Mouse (Mus musculus) kidney, adult 11 months (tissue): ENCODE data around the gene Zfp367.

ENCODE experiments used
- DNase-seq: peaks from one replicate; pipeline ENCODE4 v3.0.0; 2022

Zfp367 gene

GRCm38 (mm10) chr13:64153083-64153682 lies at the start of gene Zfp367:
Gene Zfp367, minus strand, starts transcription at chr13:64153202.
- peak; percentile 99 for DNase-seq

- DNase-seq = no peak
Measured at GRCm38 (mm10) chr13:64200911-64201310, 47.9 kb upstream of the Zfp367 start.

- DNase-seq = no peak
Measured at GRCm38 (mm10) chr13:64198310-64198709, 45.3 kb upstream of the Zfp367 start.

GRCm38 (mm10) chr13:64197899-64198298 lies 44.9 kb upstream of the Zfp367 start:
- DNase-seq = no peak

- DNase-seq = no peak
Measured at GRCm38 (mm10) chr13:64187065-64187464, 34.1 kb upstream of the Zfp367 start.

DNA sequence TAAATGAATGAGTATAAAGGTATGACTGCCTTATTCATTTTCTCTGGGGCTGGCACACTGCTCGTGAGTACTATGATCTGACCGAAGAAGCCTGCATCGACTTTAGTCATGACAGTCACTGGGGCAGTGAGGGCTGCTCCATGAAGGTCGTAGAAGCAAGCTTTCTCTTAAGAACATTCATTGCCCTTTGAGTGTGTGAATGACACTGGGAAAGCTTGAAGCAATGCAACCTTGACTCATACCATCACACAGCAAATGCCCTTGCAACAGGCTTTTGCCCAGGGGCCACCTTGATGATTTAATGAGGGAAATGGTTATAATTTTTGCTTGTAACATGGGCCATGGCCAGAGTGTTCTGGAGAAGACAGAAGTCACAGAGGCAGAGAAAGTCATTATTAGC lies 33.5 kb upstream of the Zfp367 start:
- DNase-seq = no peak

GRCm38 (mm10) chr13:64185586-64185985 lies 32.6 kb upstream of the Zfp367 start:
- DNase-seq = no peak

- no peak for DNase-seq
Measured at GRCm38 (mm10) chr13:64185176-64185575, 32.2 kb upstream of the Zfp367 start.

- no peak for DNase-seq
Measured at GRCm38 (mm10) chr13:64184361-64184760, 31.4 kb upstream of the Zfp367 start.

DNA sequence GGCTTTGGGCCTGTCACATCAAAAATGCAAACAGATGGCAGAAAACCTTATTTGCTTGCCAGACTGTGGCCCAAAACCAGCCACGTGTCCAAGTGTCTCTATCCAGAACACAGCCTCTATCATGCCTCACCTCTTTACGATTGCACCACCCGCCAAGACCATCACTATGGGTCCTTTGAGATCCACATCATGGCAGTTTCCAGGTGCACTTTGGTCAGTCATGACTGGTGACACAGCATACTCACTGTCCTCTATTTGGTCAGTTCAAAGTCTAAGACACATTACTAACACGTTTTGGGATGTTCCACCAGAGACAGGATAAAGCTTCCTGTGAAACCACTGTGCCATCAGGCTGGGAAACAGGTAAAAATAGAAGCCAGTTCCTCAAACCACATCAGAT lies 30.6 kb upstream of the Zfp367 start:
- DNase-seq = no peak

- DNase-seq = no peak
Measured at GRCm38 (mm10) chr13:64182091-64182490, 29.1 kb upstream of the Zfp367 start.

GRCm38 (mm10) chr13:64180888-64181287 lies 27.9 kb upstream of the Zfp367 start:
- peak; percentile 64 for DNase-seq

GRCm38 (mm10) chr13:64180300-64180699 lies 27.3 kb upstream of the Zfp367 start:
- DNase-seq = no peak

DNA sequence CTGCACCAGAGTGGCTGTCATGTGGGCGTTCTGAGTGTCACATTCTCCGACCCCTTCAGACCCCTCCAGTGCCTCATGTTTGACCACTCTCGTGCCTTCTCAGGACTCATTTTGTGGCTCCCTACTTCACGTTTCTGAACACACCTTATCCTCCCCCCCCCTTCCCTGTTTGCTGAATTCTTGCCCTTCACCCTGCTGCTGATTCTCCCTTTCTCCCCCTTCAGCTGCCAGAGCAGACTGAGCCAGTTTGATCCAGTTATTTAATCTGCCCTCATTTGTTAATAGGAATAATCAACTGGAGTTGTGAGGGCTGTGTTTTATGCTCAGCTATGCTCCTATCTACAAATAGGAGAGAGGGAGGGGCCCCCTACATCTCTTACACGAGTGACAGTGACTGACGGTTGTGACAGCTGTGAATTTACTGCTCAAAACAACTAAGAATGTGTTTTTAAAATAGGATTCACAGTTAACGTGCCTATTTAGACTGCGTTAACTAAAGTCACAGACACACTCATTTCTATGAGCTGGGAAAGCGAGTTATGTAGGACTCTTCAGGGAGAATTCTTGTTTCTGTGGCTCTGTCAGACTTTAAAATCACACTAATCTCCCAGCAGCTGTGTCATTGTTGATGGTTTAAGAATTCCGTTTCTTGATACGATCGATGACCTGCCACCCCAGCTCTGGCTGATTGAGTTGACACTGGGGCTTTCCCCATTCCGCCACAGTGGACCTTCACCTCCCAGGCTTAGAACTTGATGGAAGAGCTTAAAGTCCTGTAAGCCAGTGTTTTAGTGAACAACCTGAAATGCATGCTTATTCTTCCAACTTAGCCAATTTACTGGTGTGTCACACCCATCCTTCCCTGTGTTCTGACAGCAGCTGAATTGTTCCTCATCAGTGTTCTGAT lies 26.0 kb upstream of the Zfp367 start:
- DNase-seq = no peak

DNA sequence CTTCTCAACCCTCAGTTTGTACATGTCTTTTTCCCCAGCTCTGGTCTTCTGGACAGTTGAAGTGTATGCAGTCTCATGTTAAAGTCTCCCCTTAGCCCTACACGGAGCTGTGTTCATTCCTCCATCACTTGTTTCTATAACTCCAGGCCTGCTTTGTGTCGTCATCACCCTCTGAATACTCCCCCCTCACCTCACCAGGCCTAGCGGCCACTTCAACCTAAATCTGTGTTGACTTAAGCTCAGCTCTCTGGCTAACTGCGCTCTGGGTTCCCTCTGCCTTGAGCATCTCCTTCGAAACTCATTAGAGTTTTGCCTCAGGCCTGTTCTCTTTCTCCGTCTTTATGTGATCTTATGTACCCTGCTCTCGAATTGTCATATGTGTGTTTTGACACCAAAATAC lies 25.0 kb upstream of the Zfp367 start:
- DNase-seq = no peak

DNA sequence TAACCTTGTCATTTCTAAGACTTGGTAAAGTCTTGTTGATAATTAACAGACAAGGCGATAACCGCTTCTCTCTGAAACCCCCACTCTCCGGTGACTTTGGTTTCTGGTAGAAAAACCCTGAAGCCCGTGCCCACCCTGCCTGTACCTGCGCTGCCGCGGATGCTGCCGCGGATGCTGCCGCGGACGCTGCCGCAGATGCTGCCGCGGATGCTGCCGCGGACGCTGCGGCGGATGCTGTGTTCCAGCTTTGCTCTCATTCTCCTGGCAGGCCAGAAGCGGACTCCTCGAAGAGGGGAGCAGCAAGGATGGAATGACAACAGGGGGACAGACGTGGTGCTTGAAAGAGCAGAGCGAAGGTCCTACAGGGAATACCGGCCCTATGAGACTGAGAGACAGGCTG lies 16.7 kb upstream of the Zfp367 start:
- DNase-seq = no peak

- DNase-seq = no peak
Measured at GRCm38 (mm10) chr13:64163147-64163715, 10.2 kb upstream of the Zfp367 start.

DNA sequence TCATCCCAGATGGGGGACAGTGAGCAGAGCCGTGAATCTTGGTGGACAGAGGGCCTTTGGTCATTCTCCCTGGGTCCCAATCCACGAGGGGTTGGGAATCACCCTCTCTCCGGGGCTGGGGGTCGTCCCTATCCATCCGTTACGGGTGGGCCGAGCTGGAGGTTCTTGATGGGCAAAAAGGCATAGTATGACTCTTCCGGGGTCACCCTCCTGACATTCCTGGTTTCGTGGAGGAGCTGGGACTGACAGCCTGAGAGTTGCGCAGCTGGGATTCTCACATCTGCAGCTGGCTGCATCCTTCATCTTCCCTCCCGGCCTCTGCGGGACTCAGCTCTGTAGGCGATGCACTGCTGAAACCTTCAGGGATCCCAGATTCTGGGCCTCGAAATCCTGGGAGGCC lies 9.6 kb upstream of the Zfp367 start:
- DNase-seq = peak; percentile 17

GRCm38 (mm10) chr13:64161916-64162611 lies 9.1 kb upstream of the Zfp367 start:
- peak; percentile 34 for DNase-seq

DNA sequence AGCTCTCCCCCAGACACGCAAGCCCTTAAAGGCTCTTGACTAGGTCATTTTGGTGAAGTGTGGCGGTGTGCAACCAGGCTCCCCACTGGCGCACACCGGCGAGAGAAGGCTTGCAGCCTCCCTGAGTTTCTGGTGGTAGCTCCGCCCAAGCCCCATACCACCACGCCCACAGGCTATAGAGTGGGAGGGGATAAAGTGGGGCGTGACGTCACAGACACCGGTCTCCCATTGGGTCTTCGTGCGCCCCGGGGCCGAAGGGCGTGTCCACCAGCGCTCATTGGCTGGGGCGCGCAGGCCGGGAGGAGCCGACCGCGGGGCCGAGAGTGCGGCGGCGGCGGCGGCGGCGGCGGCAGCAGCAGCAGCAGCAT lies 8.5 kb upstream of the Zfp367 start, which contains the start of gene Habp4:
TSS of gene Habp4 (plus strand) at position 277 of the 368 bp plus-strand sequence.
- peak; percentile 98 for DNase-seq

GRCm38 (mm10) chr13:64156966-64157365 lies 4.0 kb upstream of the Zfp367 start:
- no peak for DNase-seq

GRCm38 (mm10) chr13:64155171-64155571 lies 2.2 kb upstream of the Zfp367 start:
- DNase-seq = peak; percentile 68

DNA sequence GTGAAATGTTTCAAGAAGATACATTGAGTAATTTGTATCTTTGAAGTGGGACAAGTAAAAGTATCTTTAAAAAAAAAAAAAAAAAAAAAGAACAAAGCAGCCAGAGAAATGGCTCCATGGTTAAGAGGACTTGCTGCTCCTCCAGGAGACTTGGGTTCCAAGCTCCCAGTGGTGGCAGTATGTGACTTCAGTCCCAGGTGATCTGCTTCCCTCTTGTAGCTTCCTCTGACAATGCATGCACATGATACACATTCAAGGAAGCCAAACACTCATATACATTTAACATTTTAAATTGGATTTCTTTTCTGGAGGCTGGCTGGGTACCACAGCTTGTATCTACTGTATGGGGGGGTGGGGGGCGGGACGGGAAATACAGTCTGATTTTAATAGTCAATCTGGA lies 1.6 kb upstream of the Zfp367 start:
- DNase-seq = no peak
